Mouse (Mus musculus): ENCODE results near the gene Exoc3.

Exoc3 gene

DNA sequence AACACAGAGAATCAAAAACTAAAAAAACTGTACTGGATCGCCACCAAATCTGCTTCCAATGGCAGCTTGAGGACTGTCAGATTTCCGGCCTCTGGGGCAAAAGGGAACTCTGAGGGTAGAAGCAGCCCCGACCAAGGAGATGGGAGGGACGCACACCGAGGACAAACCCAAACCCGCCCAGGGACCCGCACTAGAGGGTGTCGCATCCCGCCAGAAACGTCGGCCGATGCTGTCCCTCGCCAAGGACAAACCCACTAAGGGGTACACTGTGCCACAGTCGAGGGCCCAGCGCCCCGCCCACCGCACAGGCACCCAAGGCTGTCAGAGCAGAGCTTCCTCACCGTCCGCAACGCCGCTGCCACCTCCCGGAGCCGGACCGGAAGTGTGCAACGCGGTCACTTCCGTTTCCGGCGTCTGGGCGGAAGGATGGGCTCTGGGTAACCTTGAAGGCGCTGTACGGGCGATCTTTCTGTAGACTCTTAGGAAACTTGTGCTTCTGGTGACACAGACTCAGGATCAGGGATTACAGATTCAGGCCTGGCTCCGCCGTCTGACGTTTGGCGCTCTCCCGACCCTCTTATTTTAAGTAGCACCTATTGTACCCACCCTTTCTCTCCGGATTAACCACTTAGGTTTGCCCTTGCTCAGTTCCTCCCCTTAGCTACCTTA is at the start of gene Exoc3:
Exoc3 (minus strand) TSS at position 416 of the 669 bp plus-strand sequence.
- DNase-seq = peak; percentile 99

DNA sequence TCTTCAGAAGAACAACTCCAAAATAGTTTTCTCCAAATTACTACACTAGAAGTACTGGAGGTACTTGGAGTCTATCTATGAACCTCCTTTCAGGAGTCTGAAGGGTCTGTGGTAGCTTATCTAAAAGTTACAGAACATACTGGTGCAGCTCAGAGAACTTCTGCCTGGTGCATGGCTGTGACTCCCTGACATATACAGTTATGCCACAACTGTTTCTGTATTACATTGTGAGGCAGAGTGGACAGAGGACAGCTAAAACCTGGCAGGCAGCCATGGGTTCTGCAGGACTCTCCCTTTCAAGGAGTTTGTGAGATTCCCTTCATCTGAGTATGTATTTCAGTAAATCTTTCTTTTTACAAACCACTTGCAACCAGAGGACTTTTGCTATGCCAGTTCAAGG is 38.0 kb upstream of the Exoc3 start:
- no peak for DNase-seq

DNA sequence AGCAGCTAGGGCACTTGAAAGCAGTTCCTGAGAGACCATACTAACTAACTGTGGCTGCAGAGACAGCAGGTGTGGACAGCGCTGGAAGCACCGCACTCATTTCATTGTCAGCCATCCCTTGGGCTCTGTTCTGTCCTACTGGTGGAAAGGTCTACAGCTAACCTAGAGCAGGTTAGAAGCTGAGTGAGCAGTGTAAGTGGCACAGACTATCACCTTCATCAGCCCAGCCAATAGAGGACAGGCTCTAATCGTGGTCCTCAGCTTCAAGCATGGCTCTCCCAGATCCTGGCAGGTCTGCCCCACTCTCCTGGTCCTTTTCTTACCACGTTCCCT is 37.3 kb upstream of the Exoc3 start:
- no peak for DNase-seq

DNA sequence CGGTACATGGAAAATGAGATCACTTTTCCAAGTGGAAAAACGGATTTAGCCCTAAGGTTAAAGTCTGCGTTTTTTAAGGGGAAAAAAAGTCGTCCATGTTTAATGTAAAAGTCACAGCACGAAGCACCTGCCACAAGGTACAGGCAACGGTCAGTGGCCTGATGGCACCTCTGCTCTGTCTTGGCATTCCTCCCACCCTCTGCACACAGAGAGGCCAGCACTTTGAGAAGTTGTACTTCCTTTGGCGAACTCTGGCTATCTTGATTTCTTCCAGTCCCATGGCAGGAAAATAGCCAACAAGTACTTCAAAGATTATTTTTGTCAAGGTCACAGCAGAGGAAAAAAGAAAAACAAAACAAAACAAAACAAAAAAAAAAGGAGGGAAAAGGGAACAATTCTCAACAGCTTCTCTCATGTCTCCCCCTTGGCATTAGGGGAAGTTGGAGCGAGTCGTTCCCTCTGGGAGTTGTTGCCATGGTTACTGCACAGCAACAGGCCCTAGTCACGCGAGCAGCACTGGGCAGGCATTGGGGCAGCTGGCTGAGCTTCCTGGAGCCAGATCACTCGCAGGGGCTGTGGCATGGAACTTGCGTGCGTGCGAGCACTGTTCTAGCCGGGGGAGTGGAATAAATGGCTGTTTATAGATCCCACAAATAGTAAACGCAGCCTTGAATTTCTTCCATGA is 36.8 kb upstream of the Exoc3 start:
- DNase-seq = peak; percentile 98

DNA sequence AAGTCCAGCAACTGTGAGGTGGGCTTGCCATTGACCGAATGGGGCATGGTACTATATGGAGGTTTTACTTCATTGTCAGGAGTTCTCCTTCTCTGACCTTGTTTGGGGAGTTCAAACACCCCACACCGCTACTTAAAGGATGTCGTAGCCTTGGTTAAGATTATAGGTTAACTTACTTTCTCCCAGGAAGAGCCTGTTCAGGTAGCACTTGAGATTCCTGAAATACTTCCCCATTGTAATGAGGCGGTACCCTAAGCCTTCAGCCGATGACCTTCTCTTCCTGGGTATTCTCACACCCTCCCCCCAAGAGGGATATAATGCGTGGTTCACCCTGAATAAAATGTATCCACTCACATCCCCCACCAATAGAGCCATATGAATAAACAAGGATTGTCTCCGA is 29.0 kb upstream of the Exoc3 start:
- DNase-seq = no peak

DNA sequence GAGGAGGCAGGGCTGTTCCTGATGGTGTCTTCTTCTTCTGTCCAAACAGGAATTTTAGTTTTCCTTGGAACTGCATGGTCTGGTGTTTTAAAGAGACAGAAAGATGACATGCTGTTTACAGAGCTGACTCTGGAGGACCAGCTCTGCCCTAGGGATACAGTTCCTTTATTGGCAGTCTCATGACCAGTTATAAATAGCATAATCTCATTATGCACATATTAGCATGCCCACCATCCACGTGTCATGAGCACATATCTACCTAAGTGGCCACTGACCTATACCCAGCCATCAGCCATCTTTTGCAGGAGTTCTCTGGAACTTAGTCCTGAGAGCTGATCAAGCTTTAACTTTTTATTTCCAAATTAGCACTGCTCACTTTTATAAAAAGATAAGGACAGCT is 12.1 kb upstream of the Exoc3 start:
- DNase-seq = no peak

DNA sequence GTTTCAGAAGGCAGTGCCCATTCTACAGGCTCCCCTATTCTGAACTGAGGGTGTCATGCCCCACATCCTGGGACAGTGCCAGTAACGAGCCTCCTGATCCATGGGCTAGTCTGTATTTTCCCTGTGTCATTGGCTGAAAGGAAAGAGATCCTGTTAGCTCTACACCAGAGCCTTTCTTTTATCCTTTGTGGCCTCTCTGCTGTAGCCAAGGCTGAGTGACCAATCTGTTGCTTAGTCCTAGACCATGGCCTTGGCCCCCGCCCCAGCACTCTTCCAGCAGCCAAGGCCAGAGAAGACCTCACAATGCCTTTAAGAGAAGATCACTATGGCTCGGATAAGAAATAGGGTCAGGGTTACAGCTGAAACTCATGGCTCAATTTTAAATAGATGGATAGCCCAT is 9.9 kb upstream of the Exoc3 start:
- DNase-seq = no peak

DNA sequence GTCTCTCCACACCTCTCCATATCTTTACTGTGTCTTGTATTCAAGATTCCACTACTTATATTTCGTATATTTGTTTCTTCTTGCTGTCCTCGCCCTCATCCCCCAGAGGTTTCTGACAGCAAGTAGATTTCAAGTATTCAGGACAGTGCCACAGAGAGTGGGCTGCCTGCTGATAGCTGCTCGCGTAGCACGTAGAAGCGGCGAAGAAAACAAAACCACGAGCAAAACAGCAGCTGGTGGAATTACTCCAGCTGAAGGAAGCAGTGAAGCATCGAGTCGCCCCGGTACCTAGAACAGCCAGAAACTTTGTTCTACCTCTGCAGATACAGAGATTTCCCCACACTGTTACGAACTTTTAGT is 434 bp upstream of the Exoc3 start:
- DNase-seq = no peak

DNA sequence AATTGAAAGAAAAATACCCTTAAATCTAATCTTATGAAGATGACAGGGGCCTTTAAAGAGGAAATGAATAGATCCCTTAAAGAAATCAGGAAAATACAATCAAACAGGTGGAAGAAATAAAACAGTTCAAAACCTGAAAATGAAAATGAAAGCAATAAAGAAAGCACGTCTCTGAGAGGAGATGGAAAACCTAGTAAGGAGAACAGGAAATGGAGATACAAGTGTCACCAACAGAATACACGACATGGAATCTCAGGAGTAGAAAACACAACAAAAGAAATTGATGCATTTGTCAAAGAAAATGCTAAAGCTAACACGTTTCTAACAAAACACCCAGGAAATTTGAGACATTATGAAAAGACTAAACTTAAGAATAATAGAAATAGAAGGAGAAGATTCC is 12.1 kb downstream of the Exoc3 start:
- no peak for DNase-seq

DNA sequence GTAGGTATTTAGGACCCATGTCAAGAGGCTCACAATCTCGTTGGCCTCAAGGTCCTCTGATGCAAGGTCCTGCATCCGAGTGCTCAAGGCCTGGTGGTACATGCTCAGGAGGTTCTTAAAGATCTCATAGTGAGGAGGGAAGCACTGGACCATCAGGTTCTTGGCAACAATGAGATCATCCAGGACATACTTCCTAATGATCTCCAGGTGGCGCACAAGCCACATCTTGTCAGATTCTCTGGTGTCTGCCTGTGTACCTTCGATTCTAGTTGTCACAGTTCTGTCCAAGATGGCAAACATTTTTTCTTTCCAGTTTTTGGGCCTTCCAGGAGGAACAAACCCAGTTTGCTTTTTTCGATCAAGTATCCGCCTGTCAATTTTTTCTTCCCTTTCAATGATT is 15.9 kb downstream of the Exoc3 start:
- DNase-seq = no peak

DNA sequence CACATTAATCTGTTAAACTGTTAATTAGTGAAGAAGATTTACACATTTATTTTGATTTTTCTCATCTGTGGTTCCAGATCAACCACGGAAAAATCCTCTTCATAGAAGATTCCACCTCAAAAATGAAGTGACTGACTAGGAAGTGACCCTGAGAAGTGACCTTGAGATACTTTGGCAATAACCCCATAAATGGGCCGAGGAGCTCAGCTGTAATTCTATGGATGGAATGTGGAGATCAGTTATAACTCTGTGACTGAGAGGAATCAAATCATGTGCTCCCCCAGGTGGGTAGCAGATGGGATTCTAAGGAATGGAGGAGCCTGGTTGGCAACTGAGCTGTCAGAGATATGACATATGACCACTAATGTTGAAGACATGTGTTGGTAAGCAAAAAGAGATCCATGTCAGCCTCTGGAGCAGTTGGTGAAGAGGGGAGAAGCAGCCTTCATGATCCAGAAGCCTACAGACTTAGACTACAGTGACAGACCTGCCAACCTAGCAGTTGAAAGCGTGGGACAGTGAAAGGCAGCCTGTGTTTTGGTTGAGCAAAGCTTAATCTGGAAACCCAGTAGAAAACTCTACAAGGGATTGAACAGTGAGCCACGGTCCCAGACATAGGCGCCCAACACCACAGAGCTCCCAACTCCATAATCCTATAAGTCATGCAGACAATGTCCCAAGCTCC is 25.4 kb downstream of the Exoc3 start:
- peak; percentile 70 for DNase-seq

DNA sequence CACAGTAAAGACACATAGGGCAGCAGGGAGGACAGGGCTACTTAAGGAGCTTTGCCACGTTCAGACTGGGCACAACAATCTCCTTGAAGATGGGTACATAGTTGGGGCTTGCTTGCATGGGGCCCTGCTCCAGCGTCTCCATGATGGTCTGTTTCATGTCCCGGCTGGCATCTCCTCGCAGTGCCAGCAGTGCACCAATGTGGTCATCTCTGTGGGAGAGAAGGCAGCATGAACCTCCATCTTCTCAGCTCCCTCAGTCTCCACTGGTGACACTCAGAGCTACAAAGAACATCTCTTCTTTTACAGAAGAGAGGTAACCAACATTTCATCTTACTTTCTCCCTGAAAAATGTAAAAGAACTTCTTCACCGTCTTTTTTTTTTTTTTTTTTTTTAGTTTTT is 36.5 kb downstream of the Exoc3 start:
- peak; percentile 69 for DNase-seq

DNA sequence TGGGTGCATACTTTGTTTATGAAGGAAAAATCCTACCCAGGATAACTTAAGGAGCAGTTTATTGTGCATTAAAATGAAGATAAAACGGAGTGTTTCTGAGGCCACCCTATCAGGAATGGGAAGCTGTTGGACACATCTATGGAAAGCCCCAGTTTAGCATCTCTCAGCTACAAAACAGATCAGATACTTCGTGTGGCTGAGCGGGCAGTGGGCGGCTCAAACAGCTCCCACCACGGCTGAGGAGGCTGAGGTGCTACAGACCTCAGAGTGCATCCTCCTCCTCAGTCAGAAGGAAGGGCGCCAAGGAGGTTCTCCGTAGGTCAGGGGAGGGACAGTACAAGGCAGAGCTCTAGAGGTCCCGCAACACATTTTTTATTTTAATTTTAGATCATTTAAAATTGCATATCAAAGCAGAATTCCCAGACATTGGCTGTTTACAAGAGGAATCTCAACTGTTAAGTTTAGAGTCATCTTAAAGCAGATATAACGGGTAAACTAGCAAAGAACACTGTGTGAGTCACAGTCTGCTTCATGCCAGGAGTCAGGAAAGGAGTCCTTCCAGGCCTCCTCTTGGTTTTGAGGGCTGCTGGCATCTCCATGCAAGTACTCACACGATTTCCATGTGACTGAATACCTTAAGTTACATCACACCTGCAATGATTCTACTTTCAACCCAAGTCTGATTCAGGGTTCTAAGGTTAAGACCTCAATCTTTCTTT is 38.9 kb downstream of the Exoc3 start:
- peak; percentile 37 for DNase-seq

DNA sequence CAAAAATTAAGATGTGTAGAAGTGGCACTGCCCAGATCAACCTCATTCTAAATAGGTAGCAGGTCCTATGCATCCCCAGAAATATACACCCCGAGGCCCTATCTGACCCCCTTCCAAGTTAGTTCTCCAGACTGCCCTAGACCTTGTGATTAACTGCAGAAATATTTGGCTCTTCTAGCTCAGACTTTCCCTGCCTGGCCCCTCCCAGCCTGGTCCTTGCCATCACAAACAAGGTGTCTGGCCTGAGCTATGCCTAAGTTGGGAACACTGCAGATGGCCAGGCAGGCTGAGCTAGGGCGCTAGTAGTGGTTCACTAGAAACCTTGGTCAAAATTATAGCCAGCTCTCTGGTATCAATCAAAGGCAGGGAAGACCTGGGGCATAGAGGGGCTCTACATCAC is 41.0 kb downstream of the Exoc3 start:
- peak; percentile 92 for DNase-seq

DNA sequence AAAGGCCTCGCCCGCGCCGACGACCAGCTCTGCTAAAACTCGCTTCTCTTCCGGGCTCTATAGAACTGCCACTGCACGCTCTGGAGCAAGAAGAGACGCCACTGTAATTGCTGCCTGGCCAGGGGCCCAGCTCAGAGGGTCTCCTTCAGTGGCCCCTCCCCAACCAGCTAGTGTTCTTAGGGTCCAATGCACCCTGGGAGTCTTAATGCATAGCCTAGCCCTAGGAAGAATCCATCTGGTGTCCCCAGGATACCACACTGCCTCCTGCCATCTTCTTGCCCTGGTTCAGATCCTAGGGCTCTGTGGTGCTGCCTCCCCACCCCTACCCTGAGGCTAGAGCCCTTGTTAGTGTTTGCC is 41.5 kb downstream of the Exoc3 start:
- DNase-seq = peak; percentile 94

DNA sequence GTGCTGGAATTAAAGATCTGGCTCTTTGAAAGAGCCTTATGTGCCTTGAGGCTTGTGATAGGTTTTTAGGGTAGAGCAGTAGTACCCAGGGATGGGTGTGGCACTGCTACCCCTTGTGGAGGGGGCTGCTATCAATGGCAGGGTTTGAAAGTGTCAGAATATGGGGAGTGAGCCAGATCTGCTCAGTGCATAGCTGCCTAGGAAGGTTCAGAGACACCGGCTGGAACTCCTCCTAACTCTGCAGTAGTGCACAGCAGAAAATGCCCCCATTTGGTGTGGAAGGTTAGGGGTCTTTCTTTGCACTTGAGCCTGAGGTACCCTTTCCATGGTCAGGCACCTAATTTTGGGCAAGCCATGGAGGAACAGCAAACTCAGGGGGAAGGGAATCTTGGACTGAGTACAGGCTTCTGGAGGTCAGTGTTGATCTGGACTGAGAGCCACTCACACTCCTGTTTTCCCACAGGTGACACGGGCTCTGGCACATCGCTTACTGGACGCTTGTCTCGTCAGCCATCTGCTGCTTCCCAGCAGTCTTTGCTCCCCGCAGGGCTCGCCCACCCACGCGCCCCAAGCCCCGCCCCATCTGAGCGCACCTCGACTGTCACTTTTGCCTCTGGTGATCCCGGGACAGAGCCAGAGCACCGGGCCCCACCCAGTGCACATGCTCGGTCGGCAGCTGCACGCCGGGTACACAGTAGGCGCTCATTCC is 42.0 kb downstream of the Exoc3 start:
- DNase-seq = peak; percentile 95

DNA sequence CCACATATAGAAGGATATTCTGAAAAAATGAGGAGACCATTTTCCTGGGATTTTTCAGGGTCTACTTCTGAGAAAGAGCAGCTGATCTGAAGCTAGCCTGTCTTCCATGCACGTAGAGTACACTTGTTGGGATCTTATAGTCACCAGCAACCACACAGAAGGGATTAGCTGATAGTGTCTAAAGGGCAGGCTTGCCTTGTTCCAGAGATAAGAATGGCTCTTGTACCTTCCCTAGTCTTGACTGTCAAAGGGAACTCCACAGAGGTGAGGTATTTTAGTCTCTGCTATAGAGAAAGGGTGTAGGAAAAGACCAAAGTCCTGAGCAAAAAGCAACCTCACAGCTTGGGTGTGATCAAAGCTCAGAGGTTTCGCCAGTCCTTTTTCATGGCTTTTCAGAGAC is 61.2 kb downstream of the Exoc3 start:
- DNase-seq = no peak

DNA sequence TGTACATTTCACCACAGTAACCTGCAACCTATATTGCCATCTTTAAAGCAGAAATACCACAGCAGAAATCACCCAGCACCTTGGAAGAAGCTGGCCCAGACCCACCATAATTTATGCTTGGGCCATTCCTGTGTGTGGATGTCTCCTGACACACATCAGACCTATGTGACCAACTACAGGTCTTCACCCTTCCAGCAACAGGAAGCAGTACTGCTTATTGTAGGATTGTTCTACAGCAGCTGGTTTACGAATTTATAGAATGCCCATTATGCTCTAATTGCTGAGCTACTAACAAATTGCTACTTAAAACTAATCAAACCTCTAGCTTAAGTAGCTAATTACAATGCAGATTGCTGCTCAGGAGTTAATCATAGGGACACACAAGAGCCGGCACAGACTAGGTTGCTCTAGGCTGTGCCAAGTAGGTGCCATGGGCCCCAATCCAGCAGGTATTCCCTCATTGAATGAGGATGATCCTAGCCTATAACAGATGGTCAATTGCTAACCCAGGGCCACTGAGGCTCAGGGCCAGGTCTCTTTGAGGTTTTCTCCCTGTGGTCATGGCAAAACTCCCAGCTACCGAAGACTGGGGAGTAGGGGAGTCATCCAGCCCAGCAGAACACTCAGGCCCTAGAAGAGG is 62.4 kb downstream of the Exoc3 start:
- no peak for DNase-seq

DNA sequence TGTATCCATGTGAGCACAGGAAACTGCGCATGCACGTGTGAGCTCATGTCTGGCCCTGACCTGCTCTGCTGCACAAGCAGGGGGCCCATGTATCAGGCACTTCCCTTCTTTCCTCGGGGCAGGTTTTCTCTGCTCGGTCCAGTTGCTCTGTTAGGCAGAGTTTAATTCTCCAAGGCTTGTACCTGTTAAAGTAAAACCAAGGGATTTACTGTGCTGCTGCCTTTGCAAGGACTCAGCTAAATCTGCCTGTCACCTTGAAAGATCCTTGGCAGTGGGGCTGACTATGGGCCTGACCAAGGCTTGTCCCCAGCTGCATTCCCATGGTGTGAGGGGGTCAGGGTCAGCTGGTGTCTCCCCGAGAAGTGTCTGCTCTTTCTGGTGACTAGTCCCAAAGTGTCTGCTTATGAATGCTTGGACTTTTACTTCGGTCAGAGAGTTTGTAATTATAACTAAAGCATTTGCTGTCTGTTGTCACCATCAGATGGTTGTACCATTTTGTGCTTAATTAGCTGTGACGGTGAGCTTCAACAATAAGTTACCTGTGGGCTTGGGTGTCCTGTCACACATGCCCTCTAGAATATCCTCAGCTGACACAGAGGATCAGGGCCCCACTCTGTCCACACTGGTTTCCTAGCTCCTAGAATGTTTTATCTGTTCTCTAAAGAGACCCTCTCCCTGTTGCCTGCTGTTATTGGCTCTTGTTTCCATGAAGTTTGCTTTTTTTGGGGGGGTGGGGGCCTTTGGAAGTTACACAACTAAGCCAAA is 64.2 kb downstream of the Exoc3 start:
- DNase-seq = no peak

DNA sequence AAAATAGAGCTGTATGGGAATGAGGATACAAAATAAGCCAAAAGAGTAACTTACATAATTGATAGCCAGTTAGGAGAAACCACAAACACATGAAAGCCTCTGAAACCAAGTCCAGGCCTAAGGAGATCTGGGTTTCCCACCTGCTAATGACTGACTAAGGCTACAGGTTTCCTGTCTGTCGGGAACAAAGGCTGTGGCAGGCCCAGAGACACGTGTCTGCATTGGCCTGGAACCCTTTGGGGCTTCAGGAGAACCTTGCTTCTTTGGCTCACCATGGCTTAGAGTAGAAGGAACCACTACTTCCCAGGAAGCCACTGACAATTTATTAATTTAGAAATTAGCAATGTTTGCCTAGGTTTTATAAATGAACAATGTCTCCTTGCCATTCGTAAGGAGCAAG is 65.2 kb downstream of the Exoc3 start:
- DNase-seq = no peak

DNA sequence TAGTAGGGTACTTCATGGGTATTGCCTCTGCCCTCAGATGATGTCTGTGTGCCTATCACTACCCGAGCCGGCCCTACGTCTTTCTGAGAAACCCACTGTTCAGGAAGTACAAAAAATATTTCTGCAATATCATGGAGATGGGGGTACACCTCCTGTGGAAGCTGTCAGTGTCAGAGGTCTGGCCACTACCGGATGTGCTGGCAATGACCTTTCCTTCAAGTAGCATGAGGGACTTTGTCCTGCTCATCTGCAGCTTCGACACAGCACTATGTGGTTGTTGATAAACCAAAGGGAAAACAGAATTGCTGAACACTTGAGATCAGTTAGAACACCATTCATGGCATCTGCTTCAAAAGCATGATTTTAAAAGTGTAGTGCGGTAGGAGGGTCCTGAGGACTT is 67.7 kb downstream of the Exoc3 start:
- DNase-seq = no peak
